Mouse (Mus musculus) liver, embryonic 13.5 days (tissue): ENCODE data around the gene Gm17657. TPM values are rescaled to one million over a fixed set of nuclear protein-coding genes. Genes with fewer than 3 reads are reported as not detected.

ENCODE experiments used
- ATAC-seq: fragments of 200-750 bp; cut with Nextera tagmentation; 2 replicates; pipeline ENCODE4 v1.8.0; 2017; ENCODE audit warnings: low read depth, mild to moderate bottlenecking, moderate number of reproducible peaks, moderate library complexity
- DNase-seq: peaks from one replicate; pipeline ENCODE4 v3.0.0; 2022
- H3K27ac ChIP-seq: fragments of 300-500 bp; sonication (generic); 2 replicates; pipeline ENCODE4 v1.5.1; 2015; ENCODE audit warnings: moderate library complexity, mild to moderate bottlenecking, inconsistent platforms
- H3K27me3 ChIP-seq: fragments of 300-500 bp; sonication (generic); 2 replicates; pipeline ENCODE4 v1.6.1; 2015; ENCODE audit warnings: mild to moderate bottlenecking, inconsistent platforms
- H3K36me3 ChIP-seq: fragments of 300-500 bp; sonication (generic); 2 replicates; pipeline ENCODE4 v1.6.1; 2015; ENCODE audit warnings: mild to moderate bottlenecking, inconsistent platforms
- H3K4me1 ChIP-seq: fragments of 300-500 bp; sonication (generic); replicated peaks from 2 replicates; pipeline ENCODE4 v1.6.1; 2015; ENCODE audit warnings: inconsistent platforms
- H3K4me2 ChIP-seq: fragments of 300-500 bp; sonication (generic); 2 replicates; pipeline ENCODE4 v1.6.1; 2015; ENCODE audit warnings: inconsistent platforms, mild to moderate bottlenecking, moderate library complexity
- H3K4me3 ChIP-seq: fragments of 300-500 bp; sonication (generic); replicated peaks from 2 replicates; pipeline ENCODE4 v1.5.1; 2015; ENCODE audit warnings: mild to moderate bottlenecking, inconsistent platforms
- H3K9ac ChIP-seq: fragments of 300-500 bp; sonication (generic); 2 replicates; pipeline ENCODE4 v1.6.1; 2015; ENCODE audit warnings: mild to moderate bottlenecking, inconsistent platforms
- H3K9me3 ChIP-seq: fragments of 300-500 bp; sonication (generic); replicated peaks from 2 replicates; pipeline ENCODE4 v1.6.1; 2016; ENCODE audit warnings: inconsistent platforms
- WGBS: fragments of 180-500 bp; shearing (Covaris S2); methylation state at CpG from one replicate; pipeline ENCODE4 v1.1.7; 2015; ENCODE audit not compliant: insufficient replicate concordance; 5-methylcytosine and 5-hydroxymethylcytosine counted together
- polyA plus RNA-seq: library from polyadenylated mRNA; unstranded; fragments of >200 nt; fragmentation: Nextera tagmentation; extraction: Ambion mirVana; gene quantifications from 2 replicates; pipeline ENCODE4 v1.2.1, GENCODE M21; 2015

Gm17657 gene
- polyA plus RNA-seq, 1 experiment from 2014 or later: not detected

- WGBS: 78% methylated on average over 5 of the region's 5 CpGs
- no peaks in the 10 kb centered on the region for H3K27me3 ChIP-seq
- no peak overlapping the region for H3K4me2 ChIP-seq
- DNase-seq (no peak), ATAC-seq (no peak)
- H3K4me3 ChIP-seq: no peak overlapping the region
- H3K27ac ChIP-seq: no peak overlapping the region
- H3K9me3 ChIP-seq: no peaks in the 10 kb centered on the region
- no peaks in the 10 kb centered on the region for H3K36me3 ChIP-seq
- H3K4me1 ChIP-seq: peaks cover 13% of the 10 kb centered on the region
- no peak overlapping the region for H3K9ac ChIP-seq
Measured at GRCm38 (mm10) chr17:29545241-29545640, 4.2 kb downstream of the Gm17657 start.

- ATAC-seq (no peak), DNase-seq (no peak)
- H3K27ac ChIP-seq: no peak overlapping the region
- peaks cover 1% of the 10 kb centered on the region; the same call in 1 of the 2 replicates for H3K4me1 ChIP-seq
- WGBS: 63% methylated on average over 2 of the region's 2 CpGs
- H3K9ac ChIP-seq: no peak overlapping the region
- H3K36me3 ChIP-seq: no peaks in the 10 kb centered on the region
- H3K9me3 ChIP-seq: no peaks in the 10 kb centered on the region
- H3K4me2 ChIP-seq: no peak overlapping the region
- no peaks in the 10 kb centered on the region for H3K27me3 ChIP-seq
- H3K4me3 ChIP-seq: no peak overlapping the region
Measured at GRCm38 (mm10) chr17:29544064-29544463, 5.4 kb downstream of the Gm17657 start.

DNA sequence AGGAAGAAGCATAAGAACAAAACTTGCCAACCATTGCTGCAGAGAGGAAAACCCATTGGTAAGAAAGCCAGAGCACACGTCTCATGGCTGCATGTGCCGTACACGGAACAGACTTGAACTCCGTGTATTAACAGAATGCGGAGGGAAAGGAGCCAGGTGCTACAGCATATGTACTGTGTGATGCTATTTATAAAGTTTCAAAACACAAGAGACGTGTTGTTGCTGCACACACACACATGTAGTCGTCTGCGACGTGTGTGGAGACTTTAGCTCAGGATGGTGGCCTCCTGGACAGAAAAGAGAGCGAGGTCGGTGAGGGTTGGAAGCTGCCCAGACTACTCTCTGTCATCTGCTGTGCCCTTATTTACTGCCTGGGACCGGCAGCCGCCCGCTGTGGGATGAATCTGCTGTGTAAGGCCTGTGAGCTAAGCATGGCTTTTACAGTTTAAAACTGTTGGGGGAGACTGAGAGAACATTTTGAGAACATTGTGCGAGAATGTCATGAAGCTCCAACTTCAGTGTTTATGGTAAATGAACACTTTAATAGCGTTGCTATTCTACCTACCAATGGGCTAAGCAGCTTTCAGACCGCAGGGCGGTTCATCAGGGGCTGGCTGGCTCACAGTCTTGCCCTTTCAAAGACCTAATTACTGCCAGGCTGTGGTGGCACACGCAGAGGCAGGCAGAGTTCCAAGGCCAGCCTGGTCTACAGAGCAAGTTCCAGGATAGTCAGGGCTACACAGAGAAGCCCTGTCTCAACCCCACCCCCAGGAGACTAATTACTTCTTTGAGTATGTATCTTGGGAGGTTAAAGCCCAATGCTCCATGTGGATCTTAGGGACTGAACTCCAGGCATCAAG lies 6.4 kb downstream of the Gm17657 start:
- no peaks in the 10 kb centered on the region for H3K36me3 ChIP-seq
- H3K9me3 ChIP-seq: no peaks in the 10 kb centered on the region
- H3K4me3 ChIP-seq: no peak overlapping the region
- no peaks in the 10 kb centered on the region for H3K27me3 ChIP-seq
- DNase-seq (no peak), ATAC-seq (no peak)
- no peak overlapping the region for H3K9ac ChIP-seq
- no peak overlapping the region for H3K27ac ChIP-seq
- H3K4me1 ChIP-seq: no peaks in the 10 kb centered on the region
- H3K4me2 ChIP-seq: no peak overlapping the region
- WGBS: 80% methylated on average over 19 of the region's 19 CpGs

GRCm38 (mm10) chr17:29541419-29541818 lies 8.0 kb downstream of the Gm17657 start:
- DNase-seq (no peak), ATAC-seq (no peak)
- Histone ChIP-seq H3K9me3 (no peaks in the 10 kb centered on the region), H3K4me3 (no peak overlapping the region), H3K9ac (no peak overlapping the region), H3K27me3 (no peaks in the 10 kb centered on the region), H3K4me2 (no peak overlapping the region), H3K4me1 (no peaks in the 10 kb centered on the region), H3K27ac (no peak overlapping the region), H3K36me3 (no peaks in the 10 kb centered on the region)
- WGBS: 65% methylated on average over 14 of the region's 14 CpGs

GRCm38 (mm10) chr17:29540426-29540825 lies 9.0 kb downstream of the Gm17657 start:
- 82% methylated on average over 8 of the region's 8 CpGs for WGBS
- Histone ChIP-seq H3K36me3 (no peaks in the 10 kb centered on the region), H3K4me3 (no peak overlapping the region), H3K4me2 (no peak overlapping the region), H3K4me1 (no peaks in the 10 kb centered on the region), H3K9ac (no peak overlapping the region), H3K27me3 (no peaks in the 10 kb centered on the region), H3K27ac (no peak overlapping the region), H3K9me3 (no peaks in the 10 kb centered on the region)
- ATAC-seq (no peak), DNase-seq (no peak)

GRCm38 (mm10) chr17:29533866-29534265 lies 15.6 kb downstream of the Gm17657 start:
- no peak overlapping the region for H3K4me3 ChIP-seq
- H3K4me1 ChIP-seq: 0 out of 2 replicates have a peak, but pooled peaks cover 2% of the 10 kb centered on the region
- no peak overlapping the region for H3K9ac ChIP-seq
- DNase-seq (no peak), ATAC-seq (no peak)
- no peak overlapping the region for H3K27ac ChIP-seq
- no peaks in the 10 kb centered on the region for H3K27me3 ChIP-seq
- H3K9me3 ChIP-seq: no peaks in the 10 kb centered on the region
- no peaks in the 10 kb centered on the region for H3K36me3 ChIP-seq
- H3K4me2 ChIP-seq: no peak overlapping the region
- WGBS: 70% methylated on average over 11 of the region's 11 CpGs

DNA sequence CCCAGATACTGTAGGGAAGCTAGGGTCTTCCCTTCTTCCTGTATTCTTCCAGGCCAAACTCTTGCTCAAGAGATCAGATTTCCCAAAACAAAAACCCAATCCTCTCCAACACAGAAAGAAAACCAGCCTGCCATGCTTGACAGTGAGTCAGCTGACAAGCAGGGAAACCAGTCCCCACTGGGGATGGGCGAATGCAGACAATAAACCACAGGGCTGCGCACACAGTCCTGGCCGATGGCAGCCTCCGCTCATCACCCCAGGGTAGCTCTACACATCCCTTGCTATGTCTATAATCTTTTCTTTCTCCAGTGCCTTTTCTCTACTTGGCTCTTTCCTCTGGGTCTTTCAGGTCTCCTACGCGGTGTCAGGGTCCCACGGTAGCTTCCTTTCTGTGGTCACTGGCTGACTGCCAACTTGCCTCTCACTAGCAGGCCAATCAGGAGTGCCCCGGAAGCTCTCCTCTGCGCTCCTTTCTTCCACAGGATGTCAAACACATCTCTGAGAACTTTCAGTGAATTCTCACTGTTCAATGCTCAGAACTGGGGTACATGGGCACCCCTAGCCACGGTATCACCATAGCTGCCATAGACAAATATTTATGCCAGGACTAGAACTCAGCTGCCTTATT lies 17.6 kb downstream of the Gm17657 start:
- Histone ChIP-seq H3K9ac (no peak overlapping the region), H3K4me2 (no peak overlapping the region), H3K27ac (no peak overlapping the region), H3K9me3 (no peaks in the 10 kb centered on the region), H3K4me3 (no peak overlapping the region), H3K36me3 (no peaks in the 10 kb centered on the region), H3K4me1 (0 out of 2 replicates have a peak, but pooled peaks cover 2% of the 10 kb centered on the region), H3K27me3 (no peaks in the 10 kb centered on the region)
- WGBS: 29% methylated on average over 10 of the region's 10 CpGs
- ATAC-seq: no peak
- DNase-seq: no peak

- H3K9ac ChIP-seq: no peak overlapping the region
- WGBS: 60% methylated on average over 9 of the region's 9 CpGs
- H3K4me3 ChIP-seq: no peak overlapping the region
- ATAC-seq: no peak
- DNase-seq: no peak
- H3K9me3 ChIP-seq: no peaks in the 10 kb centered on the region
- no peak overlapping the region for H3K27ac ChIP-seq
- no peaks in the 10 kb centered on the region for H3K27me3 ChIP-seq
- 0 out of 2 replicates have a peak, but pooled peaks cover 2% of the 10 kb centered on the region for H3K4me1 ChIP-seq
- H3K4me2 ChIP-seq: no peak overlapping the region
- no peaks in the 10 kb centered on the region for H3K36me3 ChIP-seq
Measured at GRCm38 (mm10) chr17:29531278-29531677, 18.2 kb downstream of the Gm17657 start.

DNA sequence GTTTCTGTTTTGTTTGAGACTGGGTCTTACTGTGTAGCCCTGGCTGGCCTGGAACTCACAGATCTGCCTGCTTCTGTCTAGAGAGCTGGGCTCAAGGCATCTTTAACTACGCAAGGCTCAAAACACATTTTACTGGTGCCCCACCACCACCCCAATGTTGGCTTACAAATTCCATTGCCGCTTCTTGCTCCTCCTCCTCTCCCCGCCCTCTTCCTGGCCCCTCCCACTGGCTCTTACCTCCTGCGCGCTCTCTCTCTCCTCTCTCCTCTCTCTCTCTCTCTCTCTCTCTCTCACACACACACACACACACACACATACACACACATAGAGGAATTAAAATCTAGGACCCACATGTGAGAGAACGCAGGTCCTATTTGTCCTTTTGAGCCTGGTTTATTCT lies 18.9 kb downstream of the Gm17657 start:
- no peaks in the 10 kb centered on the region for H3K27me3 ChIP-seq
- no peak overlapping the region for H3K27ac ChIP-seq
- H3K36me3 ChIP-seq: no peaks in the 10 kb centered on the region
- H3K9ac ChIP-seq: no peak overlapping the region
- H3K4me3 ChIP-seq: no peak overlapping the region
- H3K4me1 ChIP-seq: 0 out of 2 replicates have a peak, but pooled peaks cover 2% of the 10 kb centered on the region
- peaks cover 7% of the 10 kb centered on the region; the same call in 1 of the 2 replicates for H3K9me3 ChIP-seq
- ATAC-seq: no peak
- DNase-seq: no peak
- no peak overlapping the region for H3K4me2 ChIP-seq
- 73% methylated on average over 6 of the region's 6 CpGs for WGBS

GRCm38 (mm10) chr17:29528568-29529187 lies 20.8 kb downstream of the Gm17657 start:
- 71% methylated on average over 8 of the region's 8 CpGs for WGBS
- H3K27me3 ChIP-seq: no peaks in the 10 kb centered on the region
- no peak overlapping the region for H3K4me3 ChIP-seq
- H3K9ac ChIP-seq: no peak overlapping the region
- no peaks in the 10 kb centered on the region for H3K36me3 ChIP-seq
- H3K4me2 ChIP-seq: no peak overlapping the region
- peaks cover 7% of the 10 kb centered on the region; the same call in 1 of the 2 replicates for H3K9me3 ChIP-seq
- no peak for ATAC-seq
- 0 out of 2 replicates have a peak, but pooled peaks cover 2% of the 10 kb centered on the region for H3K4me1 ChIP-seq
- no peak for DNase-seq
- H3K27ac ChIP-seq: no peak overlapping the region

- ATAC-seq (no peak), DNase-seq (no peak)
- Histone ChIP-seq H3K9ac (no peak overlapping the region), H3K4me3 (no peak overlapping the region), H3K27ac (no peak overlapping the region), H3K4me2 (no peak overlapping the region), H3K27me3 (no peaks in the 10 kb centered on the region), H3K36me3 (no peaks in the 10 kb centered on the region), H3K4me1 (no peaks in the 10 kb centered on the region), H3K9me3 (peaks cover 7% of the 10 kb centered on the region; the same call in 1 of the 2 replicates)
- WGBS: 65% methylated on average over 2 of the region's 2 CpGs
Measured at GRCm38 (mm10) chr17:29525613-29526012, 23.8 kb downstream of the Gm17657 start.
